Mouse (Mus musculus) small intestine, adult 2 months (tissue): ENCODE data around the gene Atxn2l.

ENCODE experiments used
- CTCF ChIP-seq: fragments of 200-500 bp; IDR thresholded peaks from 2 replicates; pipeline ENCODE4 v1.5.1; 2012; ENCODE audit warnings: low read depth, mild to moderate bottlenecking, control low read depth, inconsistent platforms, low read length, moderate library complexity, mixed read lengths; ENCODE audit not compliant: insufficient replicate concordance, insufficient read length; ENCODE audit errors: extremely low read depth
- POLR2A ChIP-seq: fragments of 200-500 bp; IDR thresholded peaks from 2 replicates; pipeline ENCODE4 v1.6.1; 2012; ENCODE audit warnings: low read depth, mild to moderate bottlenecking, control low read depth, inconsistent platforms, low read length, moderate library complexity

GRCm38 (mm10) chr7:126455242-126455641 lies 48.0 kb downstream of the Atxn2l start:
- TF ChIP-seq POLR2A (no peak), CTCF (no peak)
